Mouse (Mus musculus): ENCODE results near the gene Zpbp2.
"Not testable (repeated sequence)": the region's sequence is repeated elsewhere in the genome, so short reads cannot be mapped to it uniquely, and the experiment has no call there.

Gene Zpbp2

GRCm38 (mm10) chr11:98590548-98591445, 39.9 kb downstream of the Zpbp2 start:
- no peak for DNase-seq (ENCODE audit: low spot score)

- DNase-seq (ENCODE audit: low spot score) = no peak
Observed at GRCm38 (mm10) chr11:98595021-98595420, 44.1 kb downstream of the Zpbp2 start.

- no peak for DNase-seq (ENCODE audit: low spot score)
Observed at GRCm38 (mm10) chr11:98595473-98595872, 44.6 kb downstream of the Zpbp2 start.

GRCm38 (mm10) chr11:98595955-98596354, 45.1 kb downstream of the Zpbp2 start:
- DNase-seq (ENCODE audit: low spot score) = no peak

- DNase-seq (ENCODE audit: low spot score) = no peak
Observed at GRCm38 (mm10) chr11:98597363-98597762, 46.5 kb downstream of the Zpbp2 start.

GRCm38 (mm10) chr11:98597991-98598390, 47.1 kb downstream of the Zpbp2 start, which contains the start of gene Lrrc3c:
TSS of gene Lrrc3c (plus strand) at chr11:98598291.
- no peak for DNase-seq (ENCODE audit: low spot score)

- DNase-seq (ENCODE audit: low spot score) = no peak
Observed at GRCm38 (mm10) chr11:98598851-98599290, 48.0 kb downstream of the Zpbp2 start.

GRCm38 (mm10) chr11:98599291-98599690, 48.4 kb downstream of the Zpbp2 start:
- no peak for DNase-seq (ENCODE audit: low spot score)

GRCm38 (mm10) chr11:98602090-98602690, 51.3 kb downstream of the Zpbp2 start:
- DNase-seq (ENCODE audit: low spot score) = no peak

- DNase-seq (ENCODE audit: low spot score) = no peak
Observed at GRCm38 (mm10) chr11:98603953-98604352, 53.1 kb downstream of the Zpbp2 start.

GRCm38 (mm10) chr11:98604911-98605310, 54.0 kb downstream of the Zpbp2 start:
- DNase-seq (ENCODE audit: low spot score) = not testable (repeated sequence)

- no peak for DNase-seq (ENCODE audit: low spot score)
Observed at GRCm38 (mm10) chr11:98606763-98607162, 55.9 kb downstream of the Zpbp2 start.

All from urinary bladder, postnatal 10 days (tissue).